Mouse (Mus musculus) retina, postnatal 1 day (tissue): ENCODE data around the gene Adssl1.

Experiments used
- DNase-seq: peaks from one replicate; pipeline ENCODE4 v3.0.0-alpha.2; 2012

Adssl1 gene

GRCm38 (mm10) chr12:112593951-112594915 is 25.6 kb upstream of the Adssl1 start:
- DNase-seq, result no peak

- no peak for DNase-seq
Observed at GRCm38 (mm10) chr12:112594989-112595388, 24.9 kb upstream of the Adssl1 start.

GRCm38 (mm10) chr12:112595626-112596025 is 24.2 kb upstream of the Adssl1 start:
- DNase-seq, result no peak

- no peak for DNase-seq
Observed at GRCm38 (mm10) chr12:112596454-112596853, 23.4 kb upstream of the Adssl1 start.

- DNase-seq, result no peak
Observed at GRCm38 (mm10) chr12:112596891-112597500, 22.8 kb upstream of the Adssl1 start.

GRCm38 (mm10) chr12:112597618-112598017 is 22.2 kb upstream of the Adssl1 start:
- DNase-seq, result no peak

GRCm38 (mm10) chr12:112599198-112599597 is 20.6 kb upstream of the Adssl1 start:
- DNase-seq, result no peak

GRCm38 (mm10) chr12:112599942-112600611 is 19.8 kb upstream of the Adssl1 start:
- DNase-seq, result no peak

- DNase-seq, result no peak
Observed at GRCm38 (mm10) chr12:112604022-112604421, 15.8 kb upstream of the Adssl1 start.

- peak; percentile 84 for DNase-seq
Observed at GRCm38 (mm10) chr12:112604709-112605649, 14.9 kb upstream of the Adssl1 start.

- peak; percentile 69 for DNase-seq
Observed at GRCm38 (mm10) chr12:112605766-112606165, 14.1 kb upstream of the Adssl1 start.

GRCm38 (mm10) chr12:112606998-112607397 is 12.8 kb upstream of the Adssl1 start:
- DNase-seq, result no peak

GRCm38 (mm10) chr12:112609031-112609430 is 10.8 kb upstream of the Adssl1 start:
- DNase-seq, result no peak

- no peak for DNase-seq
Observed at GRCm38 (mm10) chr12:112616668-112617067, 3.2 kb upstream of the Adssl1 start.

GRCm38 (mm10) chr12:112617184-112617583 is 2.7 kb upstream of the Adssl1 start:
- DNase-seq, result no peak

GRCm38 (mm10) chr12:112617898-112618380 is 1.9 kb upstream of the Adssl1 start:
- DNase-seq, result peak; percentile 89

- peak; percentile 32 for DNase-seq
Observed at GRCm38 (mm10) chr12:112618981-112619685, 712 bp upstream of the Adssl1 start.

GRCm38 (mm10) chr12:112620354-112621061 is 663 bp downstream of the Adssl1 start:
- peak; percentile 34 for DNase-seq

GRCm38 (mm10) chr12:112621900-112622299 is 2.1 kb downstream of the Adssl1 start:
- no peak for DNase-seq

- DNase-seq, result peak; percentile 83
Observed at GRCm38 (mm10) chr12:112623742-112624141, 3.9 kb downstream of the Adssl1 start.

GRCm38 (mm10) chr12:112625700-112626099 is 5.9 kb downstream of the Adssl1 start:
- no peak for DNase-seq
